Mouse (Mus musculus): ENCODE results near the gene Itga4. TPM values are rescaled to one million over a fixed set of nuclear protein-coding genes. Genes with fewer than 3 reads are reported as not detected.

Itga4 gene
- polyA plus RNA-seq, 1 experiment from 2014 or later = 24.6 TPM

Other genes with a start within 250 kb of the Itga4 start
- not detected in 2 replicates for gene Neurod1, start 201.3 kb downstream of the Itga4 start, polyA plus RNA-seq (2015; fragmentation: Nextera tagmentation; extraction: Ambion mirVana)
- gene Cerkl, start 201.4 kb downstream of the Itga4 start, polyA plus RNA-seq (2015; fragmentation: Nextera tagmentation; extraction: Ambion mirVana) = 3.8 and 4.3 TPM in 2 replicates